Mouse (Mus musculus) layer of hippocampus, adult 9-10 months (tissue): ENCODE data around the gene Slc6a17.

ENCODE experiments used
- DNase-seq: peaks from one replicate; pipeline ENCODE4 v3.0.0; 2022; ENCODE audit warnings: low spot score

The Slc6a17 gene

GRCm38 (mm10) chr3:107520931-107521330, 3.1 kb upstream of the Slc6a17 start:
- no peak for DNase-seq

- DNase-seq = no peak
Observed at GRCm38 (mm10) chr3:107516776-107517630, 815 bp downstream of the Slc6a17 start.

GRCm38 (mm10) chr3:107515989-107516388, 1.8 kb downstream of the Slc6a17 start:
- DNase-seq = no peak

- DNase-seq = no peak
Observed at GRCm38 (mm10) chr3:107511416-107511815, 6.4 kb downstream of the Slc6a17 start.

- no peak for DNase-seq
Observed at GRCm38 (mm10) chr3:107508696-107509095, 9.1 kb downstream of the Slc6a17 start.

GRCm38 (mm10) chr3:107507966-107508365, 9.9 kb downstream of the Slc6a17 start:
- no peak for DNase-seq

- DNase-seq = no peak
Observed at GRCm38 (mm10) chr3:107506531-107506930, 11.3 kb downstream of the Slc6a17 start.

GRCm38 (mm10) chr3:107505464-107506367, 12.1 kb downstream of the Slc6a17 start:
- no peak for DNase-seq

GRCm38 (mm10) chr3:107504542-107504941, 13.3 kb downstream of the Slc6a17 start:
- no peak for DNase-seq

- no peak for DNase-seq
Observed at GRCm38 (mm10) chr3:107503716-107504115, 14.1 kb downstream of the Slc6a17 start.

- DNase-seq = no peak
Observed at GRCm38 (mm10) chr3:107501702-107502151, 16.1 kb downstream of the Slc6a17 start.

GRCm38 (mm10) chr3:107500301-107500700, 17.5 kb downstream of the Slc6a17 start:
- DNase-seq = no peak

- DNase-seq = no peak
Observed at GRCm38 (mm10) chr3:107496086-107496850, 21.6 kb downstream of the Slc6a17 start.

GRCm38 (mm10) chr3:107495524-107495923, 22.3 kb downstream of the Slc6a17 start:
- no peak for DNase-seq

- no peak for DNase-seq
Observed at GRCm38 (mm10) chr3:107491459-107491858, 26.4 kb downstream of the Slc6a17 start.

GRCm38 (mm10) chr3:107488637-107489036, 29.2 kb downstream of the Slc6a17 start:
- DNase-seq = no peak

- DNase-seq = no peak
Observed at GRCm38 (mm10) chr3:107483290-107483689, 34.5 kb downstream of the Slc6a17 start.

GRCm38 (mm10) chr3:107480660-107481059, 37.2 kb downstream of the Slc6a17 start:
- no peak for DNase-seq

- DNase-seq = no peak
Observed at GRCm38 (mm10) chr3:107472198-107472597, 45.6 kb downstream of the Slc6a17 start.

GRCm38 (mm10) chr3:107469059-107469458, 48.8 kb downstream of the Slc6a17 start:
- DNase-seq = no peak

- DNase-seq = no peak
Observed at GRCm38 (mm10) chr3:107468106-107468505, 49.7 kb downstream of the Slc6a17 start.

GRCm38 (mm10) chr3:107466577-107466976, 51.2 kb downstream of the Slc6a17 start:
- DNase-seq = no peak
